Mouse (Mus musculus) thymus, adult 2 months (tissue): ENCODE results near the gene Taf8.

Experiments used
- CTCF ChIP-seq: fragments of 200-500 bp; IDR thresholded peaks from 2 replicates; pipeline ENCODE4 v1.5.1; 2012; ENCODE audit warnings: mild to moderate bottlenecking, control low read depth, low read length, moderate library complexity, borderline replicate concordance; ENCODE audit not compliant: control insufficient read depth, poor library complexity, insufficient read depth; ENCODE audit errors: extremely low read depth
- POLR2A ChIP-seq: fragments of 200-500 bp; IDR thresholded peaks from 2 replicates; pipeline ENCODE4 v1.6.1; 2012; ENCODE audit warnings: mild to moderate bottlenecking, low read length, control low read depth, moderate library complexity; ENCODE audit not compliant: control insufficient read depth, poor library complexity, insufficient read depth; ENCODE audit errors: extremely low read depth

GRCm38 (mm10) chr17:47466284-47466683 lies 35.8 kb downstream of the Taf8 start:
- no peak for TF ChIP-seq POLR2A
- no peak for TF ChIP-seq CTCF
